Mouse (Mus musculus) frontal cortex, postnatal 10 days (tissue): ENCODE measurements at regions not wholly inside any gene's neighbourhood (a gene's known extent, or its start where the extent isn't known, plus 50 kb on each side); places are given as distances from the start of the nearest gene placed in this dataset.
A peak's percentile ranks its signal among the peaks of the same experiment; 100 is the strongest.

Experiments
- DNase-seq, 2 experiments: peaks; one replicate each; pipeline ENCODE4 v3.0.0; 2022; ENCODE audit warnings: low spot score in 2 of 2, mixed read lengths in 1 of 2

DNA sequence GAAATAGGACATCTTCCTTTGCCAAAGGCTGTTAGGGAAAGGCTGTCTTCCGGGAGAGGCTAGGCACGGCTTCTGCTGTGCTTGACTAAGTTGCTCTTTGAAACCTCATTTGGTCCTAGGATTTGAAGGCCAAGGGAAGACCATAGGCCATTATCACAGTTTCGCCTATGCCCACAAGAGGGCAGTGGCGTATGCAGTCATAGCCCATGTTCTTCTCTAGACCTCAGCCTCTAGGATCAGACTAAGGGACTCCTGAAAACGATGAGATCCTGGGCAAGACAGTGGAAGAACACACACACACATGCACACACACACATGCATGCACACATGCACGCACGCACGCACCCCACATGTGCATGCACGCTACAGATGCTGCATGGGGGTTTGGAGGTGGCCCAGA is 87.5 kb upstream of the Usp24 start:
- peak; percentile 55 to 75 for DNase-seq

DNA sequence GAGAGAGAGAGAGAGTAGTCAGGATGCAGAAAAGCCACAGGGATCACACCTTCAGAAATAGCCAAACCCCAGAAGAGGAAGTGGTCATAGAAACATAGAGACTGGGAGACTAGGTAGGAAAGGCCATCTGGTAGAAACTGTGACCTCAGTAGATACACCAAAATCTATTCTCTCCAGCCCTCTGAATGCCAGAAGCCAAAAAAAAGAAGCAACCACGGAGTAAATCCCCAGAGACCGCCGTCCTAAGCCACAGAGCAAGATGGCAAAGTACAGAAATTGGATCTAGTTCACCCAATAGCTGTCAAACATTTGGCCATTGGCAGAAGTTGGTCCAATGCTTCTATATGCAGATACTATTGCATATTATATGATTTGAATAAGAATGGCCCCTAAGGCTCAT is 86.5 kb upstream of the Usp24 start:
- DNase-seq, result no peak

DNA sequence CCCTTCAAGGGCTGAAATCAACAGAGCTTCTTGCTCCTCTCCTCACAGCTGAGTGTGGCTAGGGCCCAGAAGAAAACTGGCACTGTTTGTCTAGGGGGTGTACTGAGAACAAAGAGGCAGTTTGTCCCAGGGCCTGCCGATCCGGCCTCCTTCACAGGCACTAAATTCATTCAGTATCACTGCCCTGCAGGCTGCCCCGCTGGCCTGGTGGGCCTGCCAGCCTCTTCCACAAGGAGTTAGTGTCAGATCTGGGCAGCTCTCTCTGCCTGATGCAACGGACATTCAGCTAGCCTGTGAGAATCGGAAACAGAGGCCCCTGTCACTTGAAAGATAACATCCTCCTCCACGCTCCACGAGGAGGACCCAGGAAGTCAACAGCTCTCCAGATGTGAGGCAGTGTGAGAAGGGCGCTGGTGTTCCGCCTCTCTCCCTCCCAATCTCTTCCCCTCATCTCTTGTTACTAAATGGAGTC is 83.5 kb upstream of the Usp24 start:
- DNase-seq, result peak; percentile 61 to 82

DNA sequence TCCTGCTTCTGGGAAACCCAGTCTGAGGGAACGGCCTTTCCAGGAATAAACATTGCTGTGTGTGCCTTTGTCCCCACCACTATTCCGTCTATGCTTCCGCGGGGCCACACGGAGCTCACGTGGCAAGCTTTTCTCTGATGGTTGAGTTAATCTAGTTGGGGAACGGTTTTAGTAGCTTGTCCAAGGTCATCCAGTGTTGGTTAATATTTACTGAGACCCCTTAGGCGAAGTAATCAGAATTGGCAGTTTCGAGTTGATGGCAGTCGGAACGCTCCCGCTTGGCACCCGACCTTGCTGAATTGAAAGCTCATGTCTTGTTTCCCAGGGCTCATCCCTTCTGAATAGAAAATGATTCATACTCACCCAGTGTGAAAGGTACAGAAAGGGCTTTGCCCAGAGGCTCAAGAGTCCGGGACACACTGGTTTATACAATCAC is 71.6 kb upstream of the Usp24 start:
- DNase-seq, result no peak

DNA sequence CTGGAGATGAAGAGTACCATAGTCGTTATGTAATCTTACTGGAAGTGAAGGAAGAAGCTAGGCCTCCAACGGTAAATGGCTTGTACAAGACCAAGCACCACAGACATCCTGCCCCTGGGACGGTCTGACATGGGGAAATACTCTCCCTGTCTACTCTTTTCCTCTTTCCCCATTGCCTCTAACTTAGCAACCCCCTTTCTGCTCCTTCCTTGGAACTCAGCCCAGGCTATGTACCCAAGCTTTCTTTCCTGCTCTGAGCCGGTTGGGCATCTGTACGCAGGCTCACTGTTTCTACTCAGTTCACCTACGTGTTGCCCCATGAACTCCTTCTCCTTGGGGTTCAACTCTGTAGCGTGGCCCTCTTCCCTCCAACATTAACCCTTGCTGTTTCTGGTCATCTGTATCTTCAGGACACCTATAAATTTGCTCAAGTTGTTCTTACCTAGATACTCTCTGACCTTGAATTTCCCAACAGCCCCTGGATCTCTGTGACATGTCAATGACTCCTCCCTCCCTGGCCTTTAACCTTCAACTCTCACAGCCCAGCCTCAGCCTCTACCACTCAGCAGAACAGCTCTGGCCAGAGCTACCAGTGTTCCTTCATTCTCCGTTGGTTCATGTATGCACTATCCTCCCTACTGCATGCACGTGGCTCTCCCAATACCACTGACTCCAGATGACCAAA is 71.0 kb upstream of the Usp24 start:
- no peak for DNase-seq

DNA sequence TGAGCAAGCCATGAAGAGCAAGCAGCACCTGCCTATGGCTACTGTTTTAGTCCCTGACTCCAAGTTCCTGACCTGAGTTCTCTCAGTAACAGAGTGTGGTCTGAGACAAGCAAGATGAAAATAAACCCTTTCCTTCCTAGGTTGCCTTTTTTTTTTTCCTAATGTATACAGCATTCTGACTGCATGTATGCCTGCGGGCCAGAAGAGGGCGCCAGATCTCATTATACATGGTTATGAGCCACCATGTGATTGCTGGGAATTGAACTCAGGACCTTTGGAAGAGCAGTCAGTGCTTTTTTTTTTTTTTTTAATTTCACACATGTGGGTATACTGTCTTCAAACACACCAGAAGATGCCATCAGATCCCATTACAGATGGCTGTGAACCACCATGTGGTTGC is 69.3 kb upstream of the Usp24 start:
- DNase-seq, result no peak

DNA sequence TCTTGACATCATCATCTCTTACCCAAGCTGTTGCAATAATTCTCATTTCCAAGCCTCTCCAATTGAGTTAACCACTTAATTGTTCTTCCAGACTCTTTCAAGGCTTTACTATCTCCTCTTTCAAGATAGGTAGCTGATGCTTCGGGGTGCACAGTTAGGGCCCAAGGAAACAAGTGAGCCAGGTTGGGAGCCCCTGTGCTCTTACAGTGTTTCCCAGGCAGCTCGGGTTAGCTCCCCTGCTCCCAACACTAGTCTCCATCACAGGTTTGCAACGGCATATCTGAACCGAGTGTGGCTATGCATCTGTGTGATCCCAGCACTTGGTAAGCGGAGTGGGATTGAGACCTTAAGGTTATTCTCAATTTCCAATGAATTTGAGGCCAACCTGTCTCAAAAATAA is 68.6 kb upstream of the Usp24 start:
- DNase-seq, result no peak

DNA sequence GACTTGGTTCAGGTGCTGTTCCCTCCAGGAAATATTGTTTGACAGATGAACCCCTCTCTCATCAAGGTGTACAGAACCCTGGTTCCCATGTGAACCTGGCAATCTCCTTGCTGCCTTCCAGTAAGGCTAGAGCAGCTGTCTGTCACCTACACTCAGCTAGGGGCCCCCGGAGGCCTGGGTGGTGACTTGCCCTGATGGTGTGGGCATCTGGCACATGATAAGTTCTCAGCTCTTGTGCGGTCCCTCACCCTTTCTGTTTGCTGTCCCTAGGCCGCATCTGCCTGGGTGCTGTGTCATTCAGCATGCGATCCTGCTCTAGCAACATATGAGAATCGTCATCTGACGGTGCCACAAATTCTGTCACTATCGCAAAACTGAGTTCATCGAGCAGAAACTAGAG is 67.7 kb upstream of the Usp24 start:
- no peak for DNase-seq

DNA sequence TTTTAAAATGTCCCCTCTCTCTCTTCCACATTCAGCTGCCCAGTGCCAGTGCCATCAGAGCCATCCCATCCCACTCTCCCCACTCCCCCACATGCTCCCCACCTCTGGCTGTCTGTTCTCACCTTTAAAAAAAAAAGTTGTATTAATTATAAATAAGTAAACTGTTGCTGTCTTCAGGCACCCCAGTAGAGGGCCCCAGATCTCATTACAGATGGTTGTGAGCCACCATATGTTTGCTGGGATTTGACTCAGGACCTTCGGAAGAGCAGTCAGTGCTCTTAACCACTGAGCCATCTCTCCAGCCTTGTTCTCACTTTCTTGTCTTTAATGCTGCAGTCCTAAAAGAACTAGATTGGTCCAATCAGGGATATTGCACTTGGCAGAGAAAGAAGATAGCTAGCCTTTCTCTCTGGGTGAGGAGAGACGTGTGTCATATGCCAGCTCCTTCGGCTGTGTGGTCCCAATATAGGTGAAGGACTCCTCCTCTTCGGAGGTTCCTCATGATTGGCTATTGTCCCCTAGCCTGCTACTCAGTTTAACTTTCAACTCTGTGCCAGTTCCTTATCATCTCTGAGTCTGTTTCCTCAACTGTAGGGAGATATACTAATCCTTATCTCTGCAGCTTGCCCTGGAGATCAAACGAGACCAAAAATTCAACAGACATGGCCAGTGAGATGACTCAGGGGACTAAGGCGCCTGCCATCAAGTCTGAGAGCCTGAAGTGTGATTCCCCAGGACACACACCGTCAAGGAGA is 66.8 kb upstream of the Usp24 start:
- no peak for DNase-seq

DNA sequence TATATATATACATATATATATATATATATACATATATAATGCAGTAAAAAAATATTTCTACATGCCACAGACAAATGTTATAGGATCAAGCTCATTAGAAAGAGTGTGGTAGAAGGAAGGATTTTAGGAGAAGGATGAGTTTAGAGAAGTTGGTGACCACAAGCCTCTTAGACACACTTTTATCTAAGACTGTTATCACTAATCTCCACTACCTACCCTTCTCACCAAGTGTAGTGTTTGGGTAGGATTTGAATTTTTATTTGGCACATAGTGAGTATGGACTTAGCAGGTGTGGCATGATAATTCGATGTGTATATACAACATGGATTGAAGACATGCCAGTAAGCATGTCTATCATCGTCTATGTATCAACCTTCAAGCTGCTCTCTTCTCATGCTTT is 66.0 kb upstream of the Usp24 start:
- no peak for DNase-seq

DNA sequence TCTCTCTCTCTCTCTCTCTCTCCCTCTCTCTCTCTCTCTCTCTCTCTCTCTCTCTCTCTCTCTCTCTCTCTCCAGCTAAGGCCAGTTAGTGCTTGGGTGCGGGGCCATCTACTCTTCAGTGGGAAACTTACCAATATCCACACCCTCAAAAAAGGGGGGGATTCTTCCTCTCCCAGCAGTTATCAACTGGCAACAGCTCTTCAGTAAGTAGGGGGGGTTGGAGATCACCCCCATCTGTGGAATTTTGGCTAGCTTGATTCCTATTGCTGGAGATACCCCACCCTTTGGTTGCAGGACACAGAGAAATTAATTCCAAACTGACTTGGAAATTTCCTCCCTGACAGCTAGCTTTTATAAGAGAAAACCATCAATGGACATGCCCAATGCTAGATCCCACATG is 64.6 kb upstream of the Usp24 start:
- no peak for DNase-seq

DNA sequence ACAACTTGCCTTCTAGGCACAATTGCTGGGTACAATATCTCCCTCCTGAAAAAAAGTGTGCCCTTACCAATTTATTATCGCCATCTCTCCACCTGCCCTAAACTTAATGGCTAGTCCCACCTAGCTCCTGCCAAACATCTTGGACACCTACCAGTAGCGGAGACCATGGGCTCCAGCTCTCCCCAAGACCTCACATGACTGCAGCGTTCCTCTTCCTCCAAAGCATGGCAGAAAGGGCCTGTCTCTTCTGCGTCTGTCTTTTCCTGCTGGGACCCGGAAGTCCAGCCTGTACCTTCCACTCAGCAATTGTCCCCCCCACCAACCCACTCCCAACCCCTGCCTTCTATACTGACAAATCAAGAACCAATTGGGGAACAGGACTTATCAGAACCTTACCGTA is 63.1 kb upstream of the Usp24 start:
- DNase-seq, result no peak

DNA sequence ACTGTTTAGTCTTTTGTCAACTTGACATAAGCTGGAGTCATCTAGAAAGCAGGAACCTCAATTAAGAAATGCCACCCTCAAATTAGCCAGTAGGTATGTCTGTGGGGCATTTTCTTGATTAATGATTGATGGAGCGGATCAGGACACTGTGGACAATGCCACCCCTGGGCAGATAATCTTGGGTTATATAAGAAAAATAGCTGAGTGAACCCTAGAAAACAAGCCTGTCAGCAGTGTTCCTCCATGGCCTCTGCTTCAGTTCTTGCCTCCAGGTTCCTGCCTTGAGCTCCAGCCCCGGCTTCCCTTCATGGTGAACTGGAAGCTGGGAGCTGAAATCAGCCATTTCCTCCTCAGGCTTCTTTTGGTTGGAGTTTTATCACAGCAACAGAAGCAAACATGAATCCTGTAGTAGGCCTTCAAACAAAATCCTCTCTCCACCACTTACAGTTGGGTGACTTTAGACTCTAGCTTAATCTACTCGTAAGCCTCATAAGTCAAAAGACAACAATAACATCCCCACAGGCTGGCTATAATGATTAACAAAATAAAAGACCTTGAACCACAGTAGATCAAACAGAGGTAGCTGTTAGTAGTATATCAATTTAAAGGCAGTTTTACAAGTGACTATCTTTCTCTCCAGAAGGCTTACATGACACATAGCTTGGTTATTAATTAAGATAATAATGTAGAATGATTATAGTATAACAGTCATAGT is 61.1 kb upstream of the Usp24 start:
- no peak for DNase-seq

DNA sequence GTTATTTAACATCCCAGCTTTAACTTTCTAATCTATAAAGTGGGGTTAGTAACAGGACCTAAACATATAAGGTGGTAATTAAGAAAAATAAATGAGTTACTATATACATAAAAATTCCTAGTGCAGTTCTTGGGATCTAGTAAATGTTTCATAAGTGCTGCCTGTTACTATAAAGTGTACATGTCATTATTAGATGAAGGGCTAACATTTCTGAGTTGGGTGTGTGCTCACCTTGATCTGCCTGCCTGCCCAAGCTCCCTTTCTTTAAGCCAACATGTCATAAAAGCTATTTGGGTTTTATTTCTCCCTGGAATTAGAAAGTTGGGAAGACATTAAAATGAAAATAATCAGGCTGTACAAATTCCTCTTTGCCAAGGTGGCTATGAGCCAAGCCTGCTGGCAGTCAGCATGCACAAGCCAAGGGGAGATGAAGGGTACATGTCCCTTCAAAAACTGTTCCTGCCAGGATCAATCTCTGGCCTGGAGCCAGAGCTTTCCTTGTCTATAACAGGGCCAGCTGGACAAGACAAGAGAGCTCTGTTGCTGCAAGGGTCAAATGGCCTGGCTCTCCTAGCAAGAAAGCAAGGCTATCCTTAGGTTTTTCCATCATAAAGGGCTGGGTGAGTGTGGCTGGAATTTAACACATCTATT is 59.9 kb upstream of the Usp24 start:
- DNase-seq, result peak; percentile 35 to 51

DNA sequence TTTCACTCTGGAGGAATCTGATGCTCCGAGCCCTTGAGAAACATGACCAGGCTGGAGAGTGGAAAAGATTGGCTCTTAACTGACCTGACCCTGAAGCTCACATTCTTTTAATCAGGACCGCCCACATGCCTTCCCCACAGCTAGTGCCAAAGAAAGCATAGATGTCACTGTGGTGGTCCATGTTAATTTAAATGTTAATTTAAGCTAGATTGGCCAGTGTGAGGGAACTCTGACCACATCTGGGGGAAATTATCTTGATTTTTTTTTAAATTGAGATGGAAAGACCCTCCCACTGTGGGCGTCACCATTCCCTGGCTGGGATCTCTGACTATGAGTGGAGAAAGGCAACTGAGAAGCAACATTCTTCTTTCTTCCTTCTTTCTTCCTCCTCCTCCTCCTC is 54.6 kb upstream of the Usp24 start:
- no peak for DNase-seq

DNA sequence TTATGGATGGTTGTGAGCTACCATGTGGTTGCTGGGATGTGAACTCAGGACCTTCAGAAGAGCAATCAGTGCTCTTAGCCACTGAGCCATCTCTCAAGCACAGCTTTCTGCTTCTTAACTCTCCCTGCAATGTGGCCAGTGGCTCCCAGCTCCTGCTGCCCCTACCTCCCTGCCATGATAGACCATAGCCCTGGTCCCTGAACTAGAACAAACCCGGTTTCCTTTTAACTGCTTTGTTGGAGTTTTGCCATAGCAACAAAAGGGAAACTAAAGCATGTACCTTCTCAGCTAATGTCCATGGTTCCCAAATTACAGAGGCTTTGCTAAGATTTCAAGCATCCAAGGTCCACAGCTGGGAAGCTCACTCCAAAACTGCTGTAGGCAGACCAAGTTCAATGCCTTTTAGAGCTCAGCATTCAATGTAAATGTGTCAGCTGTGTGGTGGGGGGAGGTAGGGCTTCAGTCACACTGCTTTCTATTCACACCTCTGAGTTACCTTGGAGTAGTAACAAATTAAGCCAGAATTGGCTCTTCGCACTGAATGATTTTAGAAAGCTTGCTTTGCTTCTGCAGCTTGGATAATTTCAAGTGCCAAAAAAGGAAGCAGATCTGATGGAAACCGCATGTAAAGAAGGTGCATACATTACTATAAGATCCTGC is 54.0 kb upstream of the Usp24 start:
- DNase-seq, result peak in 1 of 2 experiments; percentile 28

DNA sequence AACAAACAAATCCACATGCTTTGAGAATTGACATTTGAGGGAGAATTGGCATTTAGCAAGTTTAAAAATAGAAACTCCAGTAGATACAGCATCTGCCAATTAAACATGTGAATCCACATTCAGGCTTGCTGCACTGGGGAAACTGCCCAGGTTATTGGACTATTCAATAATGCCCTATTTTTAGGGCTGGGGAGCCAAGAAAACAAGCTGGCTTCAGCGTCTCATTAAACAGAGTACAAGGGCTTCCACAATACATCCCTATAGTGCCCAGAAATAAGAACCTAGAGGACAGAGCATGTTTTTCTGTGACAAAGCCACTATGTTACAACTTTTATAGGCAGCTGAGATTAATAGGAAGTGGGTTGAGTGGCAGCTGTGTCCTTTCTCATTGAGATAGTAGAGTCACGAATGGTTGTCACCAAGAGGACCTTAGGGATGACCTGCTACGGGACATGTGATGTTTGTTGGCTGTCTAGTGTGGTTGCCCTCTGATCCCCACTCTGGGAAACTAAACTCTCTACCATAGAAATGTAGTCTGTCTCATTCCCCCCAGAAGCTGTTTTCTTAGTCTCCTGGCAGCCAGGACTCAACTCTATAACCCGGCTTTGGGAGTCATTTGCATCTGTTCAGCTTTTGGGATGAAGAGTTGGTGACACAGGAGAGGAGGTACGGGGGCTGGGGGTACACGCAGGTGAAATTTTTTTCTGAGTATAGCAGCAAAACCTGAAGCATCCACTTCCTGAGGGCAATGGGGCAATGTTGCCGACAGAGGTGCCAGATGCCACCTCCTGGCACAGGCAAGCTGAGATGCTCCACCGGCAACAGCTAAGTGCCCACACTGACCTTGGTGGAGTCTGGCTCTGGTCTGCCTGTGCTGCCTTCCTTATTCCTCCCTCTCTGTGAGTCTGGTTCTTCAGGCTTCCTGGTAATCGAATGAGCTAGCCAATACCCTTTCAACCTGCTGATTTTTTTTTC is 53.0 kb upstream of the Usp24 start:
- DNase-seq, result no peak
